Mouse (Mus musculus) WW6 (cell line): ENCODE measurements around the gene Ppp2r3a.
A peak's percentile ranks its signal among the peaks of the same experiment; 100 is the strongest.

Experiments
- DNase-seq: peaks from one replicate; pipeline ENCODE4 v3.0.0-alpha.2; 2013; ENCODE audit warnings: low read depth, low spot score

Gene Ppp2r3a

DNA sequence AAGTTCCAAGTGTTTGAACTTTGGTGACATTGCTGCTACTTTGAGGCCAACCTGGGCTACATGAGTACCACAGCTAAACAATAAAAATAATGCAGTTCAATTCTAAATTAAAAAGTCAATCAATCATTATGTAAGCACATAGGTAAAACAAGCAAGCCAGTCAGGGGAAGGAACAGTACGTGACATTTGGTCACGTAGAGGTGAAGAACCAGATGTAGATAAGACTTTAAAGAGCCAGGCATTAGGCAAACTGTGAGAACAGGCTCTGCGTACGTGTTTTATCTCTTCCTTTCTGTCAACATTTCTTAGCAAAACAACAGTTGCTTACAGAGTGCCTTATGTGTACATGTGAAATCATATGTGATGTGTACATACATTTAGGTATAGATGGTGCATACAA is 946 bp upstream of the Ppp2r3a start:
- DNase-seq: no peak

DNA sequence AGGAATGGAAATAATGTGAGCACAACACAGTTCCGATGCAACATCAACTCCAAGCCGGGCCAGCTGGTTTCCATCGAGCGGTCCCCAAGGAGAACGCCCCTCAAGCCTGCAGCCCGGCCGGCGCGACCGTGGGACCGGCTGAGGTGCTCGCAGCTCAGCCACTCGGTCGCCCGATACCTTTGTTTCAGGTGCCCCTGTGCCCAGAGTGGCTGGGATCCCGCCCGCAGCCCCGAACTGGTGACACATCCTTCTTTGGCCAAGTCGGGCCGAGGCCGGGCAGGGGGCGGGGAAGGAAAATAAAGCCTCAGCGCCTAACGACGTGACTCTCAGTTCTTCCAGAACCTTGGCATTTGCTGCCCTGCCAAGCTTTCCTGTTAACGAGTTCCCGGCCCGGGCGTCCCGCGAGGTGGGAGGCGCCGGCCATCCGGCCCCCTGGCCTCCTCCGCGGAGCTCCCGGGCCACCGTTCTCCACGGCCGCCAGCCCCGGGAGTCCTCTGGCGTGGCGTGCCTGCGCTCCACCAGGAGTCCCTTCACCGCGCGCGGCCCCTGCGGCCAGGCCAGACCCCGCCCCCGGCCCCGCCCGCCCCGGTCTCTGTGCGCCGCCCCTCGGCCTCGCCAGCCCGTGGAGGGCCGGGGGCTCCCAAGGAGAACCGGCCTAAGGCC is 483 bp downstream of the Ppp2r3a start:
- DNase-seq: peak; percentile 45

DNA sequence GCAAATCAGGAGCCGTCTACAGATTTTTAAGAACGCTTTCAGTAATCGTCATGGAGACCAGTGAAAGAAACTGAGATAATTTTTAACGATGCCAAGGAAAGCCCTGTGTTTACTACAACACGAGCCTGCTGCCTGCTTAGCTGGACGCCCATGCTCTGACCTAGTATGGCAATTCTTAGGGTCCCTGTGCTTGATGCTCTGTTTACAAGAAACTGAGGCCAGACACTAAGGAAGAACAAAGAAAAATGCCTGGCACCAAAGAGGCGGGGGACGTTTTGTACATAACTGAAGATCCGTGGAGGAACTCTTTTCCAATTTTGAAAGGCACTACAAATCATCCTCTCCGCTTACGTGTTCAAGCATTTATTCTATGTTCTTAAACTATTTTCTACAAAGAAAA is 1.1 kb downstream of the Ppp2r3a start:
- DNase-seq: no peak

DNA sequence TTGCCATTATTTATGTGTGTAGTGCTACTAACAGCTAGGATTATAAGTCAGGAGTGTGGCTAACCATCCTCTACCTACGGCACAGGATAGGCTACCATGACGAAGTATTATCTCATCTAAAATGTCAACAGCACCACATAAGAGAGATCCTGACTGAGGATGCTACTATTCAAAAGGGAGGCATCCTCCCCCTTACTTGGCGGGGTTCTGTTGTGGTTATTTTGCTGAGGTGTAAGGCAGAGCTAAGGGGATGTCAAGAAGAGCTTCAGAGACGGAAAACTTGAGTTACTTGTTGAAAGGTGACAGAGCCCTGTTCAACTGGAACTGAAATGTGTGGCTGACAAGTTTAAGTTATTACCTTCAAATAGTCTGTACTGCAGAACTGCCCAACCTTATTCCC is 2.0 kb downstream of the Ppp2r3a start:
- DNase-seq: no peak

DNA sequence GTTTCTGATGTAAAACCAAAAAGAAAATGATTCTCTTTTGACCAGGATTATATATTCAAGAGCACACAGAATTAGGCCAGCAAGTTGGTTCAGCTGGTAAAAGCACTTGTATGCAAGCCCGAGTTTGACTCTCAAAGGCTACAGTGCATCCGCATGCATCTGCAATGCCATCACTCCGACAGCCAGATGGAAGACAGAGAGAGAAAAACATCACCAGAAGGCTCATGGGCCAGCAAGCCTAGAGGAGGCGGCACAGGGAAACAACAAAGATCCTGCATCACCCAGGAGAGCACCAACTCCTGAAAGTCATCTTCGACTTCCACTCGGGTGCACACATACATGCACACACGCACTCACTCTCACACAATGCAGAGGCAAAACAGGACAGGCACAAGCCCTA is 4.1 kb downstream of the Ppp2r3a start:
- DNase-seq: no peak

DNA sequence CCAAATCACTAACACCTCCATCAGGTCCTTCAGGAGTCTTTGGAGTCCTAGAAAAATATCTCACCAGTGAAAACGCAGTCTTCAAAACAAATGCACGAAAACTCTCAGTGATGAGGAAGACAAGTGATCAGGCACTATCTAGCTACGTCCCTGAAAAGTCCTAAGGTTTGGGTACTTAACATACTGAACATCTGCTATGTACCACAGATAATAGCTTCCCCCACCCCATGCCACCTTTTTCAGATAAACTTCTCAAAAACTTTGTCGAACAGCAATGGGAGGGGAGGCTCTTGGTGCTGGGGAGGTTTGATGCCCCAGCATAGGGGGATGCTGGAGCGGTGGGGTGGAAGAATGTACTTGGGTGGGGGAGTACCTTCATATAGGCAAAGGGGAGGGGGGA is 6.1 kb downstream of the Ppp2r3a start:
- DNase-seq: no peak

DNA sequence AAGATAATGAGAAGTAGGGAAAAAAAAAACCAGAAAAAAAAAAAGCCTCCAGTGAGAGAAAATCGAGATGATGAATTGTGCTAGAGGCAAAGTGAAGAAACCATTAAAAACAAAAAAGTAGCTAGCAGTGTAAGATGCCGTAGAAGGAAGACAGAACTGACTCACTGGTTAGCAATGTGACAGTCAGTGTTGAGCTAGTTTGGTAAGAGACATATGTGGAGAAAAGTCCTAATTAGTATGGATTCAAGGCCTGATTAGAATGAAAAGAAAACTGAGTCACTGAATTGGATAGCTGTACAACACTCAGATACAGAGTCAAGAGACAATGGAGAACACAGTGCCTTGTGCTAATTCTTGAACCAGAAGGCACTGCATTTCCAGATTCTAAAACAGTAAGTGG is 7.9 kb downstream of the Ppp2r3a start:
- DNase-seq: no peak

DNA sequence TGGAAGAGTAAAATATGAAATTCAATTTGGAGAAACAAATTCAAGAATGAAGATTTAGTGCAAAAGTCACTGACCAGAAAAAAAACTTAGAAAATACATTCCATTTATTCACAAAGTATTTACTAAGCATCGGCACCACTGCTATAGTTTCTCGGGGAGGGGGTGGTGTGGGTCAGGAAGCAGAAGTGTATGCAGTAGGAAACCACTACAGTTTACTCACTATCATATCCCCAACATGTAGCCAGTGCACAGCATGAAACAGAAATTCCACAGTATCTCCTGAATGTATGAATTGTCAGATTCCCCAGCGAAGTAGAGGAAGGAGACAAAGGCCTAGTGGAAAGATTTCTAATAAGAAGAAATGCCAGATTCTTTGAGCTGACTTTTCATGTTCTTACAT is 11.4 kb downstream of the Ppp2r3a start:
- no peak for DNase-seq

DNA sequence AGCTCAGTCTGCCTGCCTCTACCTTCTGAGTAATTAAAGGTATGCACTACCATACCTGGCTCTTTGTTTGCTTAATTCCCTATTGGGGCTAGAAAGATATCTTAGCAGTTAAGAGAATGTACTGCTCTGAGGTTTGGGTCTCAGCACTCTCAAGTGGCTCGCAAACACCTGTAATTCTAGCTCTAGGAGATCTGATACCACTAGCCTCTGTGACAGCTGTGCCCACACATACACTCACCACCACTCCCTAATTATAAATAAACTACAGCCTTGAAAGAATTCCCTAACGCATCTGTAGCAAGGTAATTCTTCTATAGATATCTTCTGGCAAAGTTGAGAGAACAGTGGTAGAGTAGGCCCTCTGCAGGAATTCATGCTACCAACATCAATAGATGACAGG is 15.8 kb downstream of the Ppp2r3a start:
- DNase-seq: no peak

DNA sequence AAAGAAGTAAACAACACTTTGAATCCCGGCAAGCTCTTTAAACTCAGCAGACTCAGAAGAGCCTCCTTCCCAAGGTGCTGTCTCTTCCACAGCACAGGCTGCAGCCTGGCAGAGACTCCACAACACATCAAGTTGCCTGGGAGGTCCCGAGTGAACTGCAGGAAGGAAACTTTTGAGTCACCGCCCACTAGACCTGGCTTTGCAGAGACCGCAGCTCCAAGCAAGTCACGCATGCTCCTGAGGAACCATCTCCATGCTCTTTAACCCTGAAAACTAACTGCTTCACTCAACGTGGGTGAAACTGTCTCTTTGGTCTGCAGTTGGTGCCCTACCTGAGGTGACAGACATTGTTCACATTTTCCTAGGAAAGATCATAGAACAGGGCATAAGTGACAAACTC is 19.6 kb downstream of the Ppp2r3a start:
- no peak for DNase-seq

DNA sequence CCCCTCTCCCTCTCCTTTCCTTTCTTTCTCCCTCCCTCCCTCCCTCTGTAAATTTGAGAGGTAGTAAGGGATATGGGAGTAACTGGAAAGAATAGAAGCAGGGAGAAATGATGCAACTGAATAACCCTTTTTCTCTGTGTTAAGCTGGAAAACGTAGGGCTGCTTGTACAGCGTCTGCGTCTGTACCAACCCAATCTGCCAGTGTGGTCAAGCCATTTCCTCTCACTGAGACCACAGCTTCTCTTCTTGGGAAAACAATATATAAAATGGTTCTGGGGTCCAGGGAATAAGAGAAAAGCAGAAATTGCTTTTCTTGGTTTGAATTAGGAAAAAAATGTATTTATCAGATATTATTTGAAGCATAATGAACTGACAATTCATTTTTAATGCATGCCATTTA is 21.6 kb downstream of the Ppp2r3a start:
- no peak for DNase-seq

DNA sequence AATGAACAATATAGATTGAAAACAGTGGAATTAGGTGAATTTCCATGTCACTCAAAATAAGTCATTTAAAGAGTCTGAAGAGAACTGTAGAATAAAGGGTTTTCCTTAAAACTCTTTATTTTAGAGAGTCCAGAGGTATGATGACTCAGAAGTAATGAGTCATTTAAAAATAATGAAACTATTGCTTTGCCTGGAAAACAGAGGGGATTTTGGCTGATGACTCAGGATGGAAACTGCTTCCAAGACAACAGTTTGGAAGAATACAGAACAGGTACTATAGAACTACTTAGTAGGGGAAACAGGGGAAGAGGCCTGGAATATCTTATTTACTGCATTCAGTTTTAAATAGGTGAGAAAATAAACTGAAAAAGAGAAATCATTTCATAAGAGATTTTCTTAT is 22.7 kb downstream of the Ppp2r3a start:
- DNase-seq: no peak

DNA sequence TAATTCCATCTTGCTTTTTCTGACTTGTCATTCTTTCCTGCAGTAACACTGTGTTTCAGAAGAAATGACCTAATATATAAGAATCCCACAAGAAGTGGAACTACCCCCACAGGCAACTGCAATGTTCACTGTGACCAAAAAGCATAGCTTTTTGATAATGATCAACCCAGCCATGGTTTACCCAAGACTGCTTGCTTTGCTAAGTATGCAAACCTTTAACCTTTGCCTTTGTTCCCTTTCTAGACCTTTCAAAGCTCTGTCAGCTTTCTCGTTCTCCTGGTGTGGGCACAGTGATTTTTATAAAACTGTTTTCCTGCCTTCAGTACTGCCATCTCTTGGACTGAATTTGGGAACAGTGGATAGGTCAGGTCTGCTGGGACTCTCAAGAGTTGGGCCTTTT is 43.6 kb downstream of the Ppp2r3a start:
- no peak for DNase-seq

DNA sequence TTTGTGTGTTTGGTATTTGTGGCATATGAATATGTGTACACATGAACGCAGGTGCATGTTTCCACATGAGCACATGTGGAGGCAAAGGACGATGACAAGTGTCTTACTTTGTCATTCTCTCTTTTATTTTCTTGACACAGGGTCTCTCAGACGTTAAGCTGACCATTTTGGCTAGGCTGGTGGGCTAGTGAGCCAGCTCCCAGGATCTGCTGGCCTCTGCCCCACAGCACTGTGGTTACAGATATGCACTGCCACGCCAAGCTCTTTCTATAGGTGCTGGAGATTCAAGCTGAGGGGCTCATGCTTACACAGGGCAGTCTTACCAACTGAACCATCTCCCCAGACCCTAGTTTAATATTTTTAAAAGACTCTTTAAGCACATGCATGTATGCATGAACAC is 45.1 kb downstream of the Ppp2r3a start:
- no peak for DNase-seq

DNA sequence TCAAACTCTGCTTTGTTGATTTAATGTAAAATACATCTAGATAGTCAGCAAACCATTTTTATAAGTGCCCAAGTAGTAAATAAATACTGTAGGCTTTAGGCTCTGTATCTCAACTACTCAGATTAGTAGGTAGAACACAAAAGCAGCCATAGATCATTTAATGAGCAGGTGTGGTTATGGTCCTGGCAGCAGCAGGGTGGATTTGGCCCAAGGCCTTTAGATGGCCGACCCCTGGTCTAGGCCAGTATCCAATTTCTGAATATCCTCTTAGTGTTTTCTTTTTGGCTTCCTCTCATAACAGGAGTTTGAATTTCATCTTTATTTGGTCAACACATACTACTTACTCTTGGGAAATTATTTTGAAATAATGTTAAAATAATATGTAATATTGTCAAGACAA is 46.4 kb downstream of the Ppp2r3a start:
- DNase-seq: no peak

DNA sequence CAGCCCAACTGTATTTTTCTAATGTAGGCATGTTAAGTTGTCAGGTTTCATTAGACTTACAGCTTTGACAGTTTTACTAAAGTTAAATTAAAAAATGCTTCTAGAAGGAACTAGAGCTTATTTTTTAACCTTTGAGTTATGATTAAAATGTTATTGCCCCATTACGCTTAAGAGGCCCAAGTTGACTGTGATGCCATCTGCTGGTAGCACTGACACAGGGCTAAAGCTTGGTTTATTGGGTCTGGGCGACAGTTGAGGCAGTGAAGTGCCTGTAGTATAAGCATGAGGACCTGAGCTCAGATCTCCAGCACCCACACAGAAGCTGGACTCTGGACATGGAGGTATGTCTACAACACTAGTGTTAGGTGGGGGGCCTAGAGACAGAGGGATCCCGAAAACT is 47.5 kb downstream of the Ppp2r3a start:
- DNase-seq: no peak

DNA sequence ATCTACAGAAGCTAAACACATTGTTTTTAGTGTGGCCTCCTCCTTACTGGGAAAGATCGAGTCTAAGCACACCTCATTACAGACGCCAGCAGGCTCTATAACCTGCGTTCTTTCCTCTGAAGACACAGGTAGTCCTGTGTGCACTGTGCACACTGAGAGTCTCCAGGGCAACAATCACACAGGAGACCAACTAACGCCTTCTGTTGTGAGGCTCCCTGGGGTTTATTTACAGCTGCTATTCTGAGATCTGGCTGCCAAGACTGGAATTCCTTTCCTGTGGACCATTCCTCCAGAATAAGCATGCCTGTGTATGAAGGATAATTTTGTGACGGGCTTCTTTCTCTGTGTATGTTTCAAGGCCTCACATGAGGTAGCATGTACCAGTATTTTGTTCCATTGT is 51.0 kb downstream of the Ppp2r3a start:
- no peak for DNase-seq

DNA sequence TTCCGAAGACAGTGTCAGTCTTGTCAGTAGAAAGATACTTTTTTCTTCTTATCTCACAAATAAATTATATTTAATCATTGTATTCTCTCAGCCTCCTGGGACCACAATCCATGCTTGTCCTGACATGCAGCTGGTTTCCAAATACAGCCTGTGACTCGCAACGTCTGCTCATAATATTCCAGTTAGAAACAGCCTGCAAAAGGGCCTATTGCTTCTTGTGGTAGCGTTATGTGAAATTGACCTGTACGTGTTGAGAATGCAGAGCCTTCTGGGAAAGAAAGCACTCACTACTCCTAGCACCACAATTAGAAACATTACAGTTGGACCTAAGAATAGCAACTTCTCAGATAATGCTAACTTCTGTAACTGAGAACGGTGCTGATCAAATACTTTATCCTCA is 52.8 kb downstream of the Ppp2r3a start:
- DNase-seq: no peak

DNA sequence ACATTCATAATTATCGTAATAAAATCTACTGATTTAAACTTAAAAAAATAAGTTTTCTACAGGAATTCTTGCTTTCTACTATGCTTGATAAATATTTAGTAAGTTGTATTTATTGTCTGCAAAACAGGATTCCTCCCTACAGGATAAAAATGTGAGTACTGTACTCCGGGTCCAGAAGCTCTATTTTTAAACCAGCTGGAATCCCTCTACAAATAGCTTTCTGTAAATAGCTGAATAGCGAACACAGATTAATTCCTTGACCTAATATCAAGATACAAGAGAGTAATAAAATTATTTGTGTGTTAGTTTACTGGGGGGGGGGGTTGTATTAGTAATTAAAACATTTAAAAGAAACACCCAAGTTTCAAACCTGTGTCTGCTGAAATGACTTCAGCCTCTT is 53.3 kb downstream of the Ppp2r3a start:
- no peak for DNase-seq

DNA sequence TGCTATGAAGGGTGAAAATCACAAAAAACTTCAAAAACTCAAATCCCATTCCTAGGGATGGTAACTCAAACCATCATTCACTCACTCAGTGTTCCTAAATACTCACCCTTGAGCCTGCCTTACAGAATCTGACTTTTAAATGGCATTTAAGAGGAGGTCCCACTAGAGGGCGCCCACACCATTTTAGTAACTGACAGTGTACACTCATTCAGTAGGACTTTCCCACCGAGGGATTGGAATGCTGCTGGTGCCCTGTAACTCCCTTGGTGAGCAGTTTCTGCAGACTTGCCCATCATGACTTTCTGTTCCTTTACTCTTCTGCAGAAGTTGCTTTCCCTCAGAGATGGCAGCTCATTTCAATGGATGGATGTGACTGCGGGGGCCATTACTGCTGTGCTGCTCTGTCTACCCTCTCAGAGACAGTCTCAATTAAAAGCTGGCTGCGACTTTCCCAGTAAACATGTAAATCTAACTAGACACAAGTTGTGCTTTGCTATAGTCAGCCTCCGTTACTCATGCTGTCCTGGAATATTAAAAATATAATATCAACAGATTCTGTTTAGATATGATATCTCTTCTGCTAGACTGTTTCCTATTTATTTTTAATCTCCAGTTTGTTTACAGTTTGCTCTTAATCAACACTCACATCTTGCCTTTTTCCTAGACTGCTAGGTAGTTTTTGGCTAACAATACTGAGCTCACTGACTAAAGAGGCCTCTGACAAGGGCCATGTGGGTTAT is 69.5 kb downstream of the Ppp2r3a start:
- peak; percentile 38 for DNase-seq

DNA sequence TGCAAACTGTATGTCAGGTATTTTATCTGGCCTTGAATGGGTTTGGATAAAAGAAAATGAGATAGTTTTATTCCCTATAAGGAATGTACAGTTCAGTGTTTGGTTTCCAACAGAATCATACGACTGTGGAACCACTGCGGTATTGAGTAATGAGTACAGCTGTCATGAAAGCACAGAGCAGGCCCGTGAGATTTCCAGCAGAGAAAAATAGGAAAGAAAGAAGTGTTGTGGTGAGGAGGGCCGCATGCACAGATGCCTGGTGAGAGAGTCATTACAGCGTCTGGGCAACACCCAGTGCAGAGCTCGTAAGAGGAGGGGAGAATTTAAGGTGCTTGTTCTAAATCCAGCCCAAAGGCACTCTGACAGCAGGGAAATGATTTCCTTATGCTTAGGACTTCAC is 70.3 kb downstream of the Ppp2r3a start:
- DNase-seq: no peak

DNA sequence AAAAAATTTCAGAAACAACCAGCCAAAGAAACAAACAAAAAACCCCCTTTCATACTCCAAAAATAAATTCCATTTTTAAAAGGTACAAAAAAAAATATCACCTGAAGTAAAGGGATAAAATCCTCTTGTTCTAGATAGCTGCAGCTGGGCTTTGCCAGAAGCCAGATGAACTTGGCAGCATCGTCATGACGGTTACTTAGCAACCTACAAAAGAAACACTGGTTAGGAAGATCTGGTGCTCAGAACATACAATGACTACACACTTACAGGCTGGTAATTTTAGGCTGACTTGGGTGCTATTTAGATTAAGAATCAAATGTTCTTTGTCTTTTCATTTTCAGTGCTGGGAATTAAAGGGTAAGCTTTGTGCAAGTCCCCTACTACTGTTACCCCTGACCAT is 71.4 kb downstream of the Ppp2r3a start:
- no peak for DNase-seq

DNA sequence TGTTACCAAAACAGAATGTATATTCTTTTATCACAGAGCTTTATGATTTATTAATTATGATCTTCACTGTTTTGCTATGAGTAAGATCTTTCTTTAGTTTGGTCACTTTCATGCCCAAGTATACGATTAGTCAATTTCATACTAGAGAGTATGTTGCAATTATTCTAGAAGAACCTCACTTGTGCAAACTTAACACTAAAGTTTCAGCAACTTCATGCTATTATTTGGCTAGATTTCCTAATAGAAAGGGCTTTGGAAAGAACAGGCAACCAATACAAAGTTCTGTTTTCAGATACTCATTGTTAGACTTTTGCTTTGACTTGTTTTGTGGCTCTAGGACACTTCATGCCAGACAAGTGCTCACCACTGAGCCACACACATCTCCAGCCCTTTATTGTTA is 91.0 kb downstream of the Ppp2r3a start:
- no peak for DNase-seq

DNA sequence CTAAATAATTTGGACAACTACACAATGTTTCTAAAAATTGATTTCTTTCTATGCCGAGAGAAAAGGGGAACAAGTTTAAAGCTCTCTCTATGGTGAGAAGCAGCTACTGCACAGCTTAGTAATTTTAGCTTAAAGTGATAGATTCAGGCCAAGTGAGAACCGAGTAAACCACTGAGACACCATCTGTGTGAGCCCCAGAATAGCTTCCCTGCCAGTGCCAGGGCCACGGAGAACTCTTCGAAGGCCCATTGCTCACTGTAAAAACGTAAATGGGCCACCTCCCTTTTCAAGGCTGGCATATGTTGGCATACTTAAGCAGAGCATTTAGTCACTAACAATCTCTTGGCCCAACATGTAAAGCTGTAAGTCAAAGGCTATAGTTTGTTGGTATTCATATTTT is 91.5 kb downstream of the Ppp2r3a start:
- DNase-seq: no peak
